Mouse (Mus musculus): Measurements from ENCODE around the gene Cckar. TPM values are rescaled to one million over a fixed set of nuclear protein-coding genes. Genes with fewer than 3 reads are reported as not detected.
A peak's percentile ranks its signal among the peaks of the same experiment; 100 is the strongest.
"Not testable (repeated sequence)": the region's sequence is repeated elsewhere in the genome, so short reads cannot be mapped to it uniquely, and the experiment has no call there.

Cckar gene
- total RNA-seq, 2 experiments from 2014 or later = not detected

DNA sequence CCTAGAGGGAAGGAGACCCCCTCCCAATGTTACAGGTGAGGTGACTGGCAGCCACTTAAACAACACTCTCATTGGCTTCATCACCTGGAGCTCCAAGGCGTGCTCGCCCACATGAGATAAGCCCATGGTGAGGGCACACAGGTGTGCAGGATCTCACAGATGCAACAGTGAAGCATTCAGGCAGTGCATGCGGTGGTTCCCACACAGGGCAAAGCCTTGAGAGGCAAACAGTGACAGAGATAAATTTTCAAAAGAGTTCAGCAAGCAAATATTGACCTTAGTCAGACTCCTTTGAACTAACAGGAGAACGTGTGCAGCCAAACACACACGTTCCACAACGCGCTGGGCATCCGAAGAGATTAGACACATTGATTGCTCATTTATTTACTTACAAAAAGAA is 30.8 kb downstream of the Cckar start:
- DNase-seq = no peak
- intact Hi-C loops (cut with DNase I) = no loop called here

DNA sequence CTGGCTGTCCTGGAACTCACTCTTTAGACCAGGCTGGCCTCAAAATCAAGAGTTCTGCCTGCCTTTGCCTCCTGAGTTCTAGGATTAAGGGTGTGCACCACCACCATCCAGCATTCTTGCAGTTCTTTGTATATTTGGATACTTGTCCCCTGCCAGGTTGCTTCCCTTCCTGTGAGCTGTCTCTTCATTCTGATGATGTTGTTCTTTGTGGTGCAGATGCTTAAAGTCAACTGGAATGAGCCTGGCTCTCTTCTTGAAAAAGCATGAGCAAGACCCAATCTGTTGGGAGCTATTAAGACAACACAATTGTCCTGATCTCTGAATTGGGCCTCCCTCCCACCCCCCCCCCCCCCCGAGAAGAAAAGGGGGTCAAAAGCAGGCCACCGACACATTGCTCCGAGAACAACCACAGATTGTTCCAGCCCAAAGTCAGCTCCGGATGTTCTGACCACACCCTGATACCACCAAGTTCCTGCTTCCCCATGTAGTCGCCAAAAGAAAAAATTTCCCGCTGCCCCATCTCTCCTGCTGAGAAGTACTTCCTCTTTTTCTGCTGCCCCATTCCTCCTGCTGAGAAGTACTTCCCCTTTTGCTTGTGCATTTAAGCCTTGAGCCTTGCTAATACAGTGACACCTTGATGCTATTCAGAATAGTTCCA is 33.9 kb downstream of the Cckar start:
- intact Hi-C loops (cut with DNase I); DNase-seq: not testable (repeated sequence)

DNA sequence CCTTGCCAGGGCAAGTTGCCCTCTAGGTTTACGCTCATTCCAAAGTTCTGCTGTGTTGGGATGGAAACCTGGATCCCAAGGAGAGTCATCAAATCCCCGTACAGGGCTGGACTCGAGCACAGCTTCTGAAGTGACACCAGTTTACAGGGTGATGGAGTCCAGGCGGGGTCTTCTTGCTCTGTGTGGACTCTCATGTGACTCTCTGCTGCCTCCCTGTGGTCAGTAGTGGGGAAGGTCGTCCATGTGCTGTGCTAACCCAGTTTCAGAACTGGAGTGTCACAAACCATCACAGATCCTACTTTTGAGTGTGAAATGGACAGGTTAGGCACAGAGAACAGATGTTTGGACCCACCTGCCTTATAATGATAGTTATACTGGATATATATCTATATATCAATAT is 35.2 kb downstream of the Cckar start:
- peak; percentile 56 to 64 for DNase-seq

DNA sequence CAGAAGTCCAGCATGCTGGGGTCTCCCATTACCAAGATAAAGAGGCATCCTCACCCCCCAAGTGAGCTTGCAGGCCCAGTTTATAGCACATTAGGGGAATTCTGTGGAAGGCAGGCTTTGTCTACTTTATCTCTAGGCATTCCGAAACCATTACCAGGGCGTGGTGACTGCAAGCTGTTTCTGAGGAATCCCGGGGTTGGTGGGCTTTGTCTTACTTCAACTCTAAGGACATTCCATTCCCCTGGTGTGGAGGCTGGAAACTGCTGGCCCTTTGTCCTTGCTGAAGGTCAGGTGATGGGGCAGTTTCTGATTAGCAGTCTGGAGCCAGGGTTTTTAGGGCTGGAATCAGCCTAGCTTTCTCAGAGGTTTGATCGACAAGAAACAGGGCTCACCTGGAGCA is 36.0 kb downstream of the Cckar start:
- intact Hi-C loops (cut with DNase I) = loop anchor here (2.0 kb wide), 1 partner anchor 317 kb away; no protein-coding TSS in a partner anchor

More for the DNA sequence above, 35.2 kb downstream of the Cckar start:
- intact Hi-C loops (cut with DNase I) = no loop called here

DNA sequence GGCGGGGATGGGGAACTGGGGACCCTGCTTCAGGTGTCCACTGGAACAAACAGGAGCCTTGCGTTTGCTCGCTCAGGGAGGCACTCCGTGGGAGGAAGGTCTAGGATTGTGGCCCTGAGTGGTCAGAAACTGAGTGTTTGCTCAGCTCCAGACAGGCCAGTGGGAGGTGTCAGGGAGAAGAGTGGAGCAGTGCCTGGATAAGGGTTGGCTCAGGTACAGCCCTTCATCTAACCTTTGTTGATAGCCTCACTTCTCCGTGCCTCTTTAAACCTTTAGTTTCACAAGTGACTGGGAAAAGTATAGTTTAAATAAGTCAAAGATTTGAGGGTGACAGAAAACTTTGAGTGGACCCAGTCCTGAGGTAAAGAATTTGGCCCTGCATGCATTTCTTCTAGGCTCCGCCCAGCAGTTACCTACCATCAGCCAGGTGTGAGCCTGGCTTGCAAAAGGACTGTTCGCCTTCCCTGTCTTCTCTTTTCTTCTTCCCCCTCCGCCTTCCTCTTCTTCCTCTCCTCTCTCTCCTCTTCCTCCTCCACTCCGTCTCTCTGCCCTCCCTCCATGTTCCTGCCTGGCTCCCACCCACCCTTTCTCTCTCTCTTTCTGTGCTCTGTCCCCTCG is 37.1 kb downstream of the Cckar start:
- DNase-seq = no peak
- intact Hi-C loops (cut with DNase I) = loop anchor here (2.0 kb wide), 1 partner anchor 316 kb away; no protein-coding TSS in a partner anchor

More for the DNA sequence above, 36.0 kb downstream of the Cckar start:
- DNase-seq = no peak

DNA sequence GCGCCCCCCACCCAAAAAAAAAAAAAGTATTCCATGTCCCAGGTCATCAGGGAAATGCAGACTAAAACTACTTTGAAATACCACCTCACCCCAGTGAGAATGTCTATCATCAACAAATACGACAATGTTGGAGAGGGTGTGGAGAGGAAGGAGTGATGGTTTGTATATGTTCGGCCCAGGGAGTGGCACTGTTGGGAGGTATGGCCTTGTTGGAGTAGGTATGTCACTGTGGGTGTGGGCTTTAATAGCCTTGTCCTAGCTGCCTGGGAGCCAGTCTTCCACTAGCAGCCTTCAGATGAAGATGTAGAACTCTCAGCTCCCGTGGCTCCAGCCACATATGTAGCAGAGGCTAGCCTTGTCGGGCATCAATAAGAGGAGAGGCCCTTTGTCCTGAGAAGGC is 39.5 kb downstream of the Cckar start:
- intact Hi-C loops (cut with DNase I) = no loop called here
- no peak for DNase-seq

DNA sequence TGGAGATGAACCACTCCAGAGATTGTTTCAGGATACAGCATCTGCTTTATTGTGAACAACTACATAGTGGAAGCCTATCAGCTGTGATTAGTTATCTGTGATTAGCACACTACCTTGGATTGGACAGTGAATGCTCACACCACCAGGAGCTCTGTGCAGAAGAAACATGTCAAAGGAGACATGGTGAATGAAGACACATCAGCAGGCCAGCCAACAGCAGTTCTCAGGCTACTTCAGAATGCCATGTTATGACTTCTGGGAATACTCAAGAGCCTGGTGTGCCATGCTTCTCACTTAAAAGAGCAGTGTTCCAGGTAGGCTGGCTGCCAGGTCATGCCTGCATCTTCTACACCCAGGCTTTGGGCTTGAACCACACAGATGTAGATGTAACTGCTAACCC is 43.8 kb downstream of the Cckar start:
- intact Hi-C loops (cut with DNase I) = no loop called here

DNA sequence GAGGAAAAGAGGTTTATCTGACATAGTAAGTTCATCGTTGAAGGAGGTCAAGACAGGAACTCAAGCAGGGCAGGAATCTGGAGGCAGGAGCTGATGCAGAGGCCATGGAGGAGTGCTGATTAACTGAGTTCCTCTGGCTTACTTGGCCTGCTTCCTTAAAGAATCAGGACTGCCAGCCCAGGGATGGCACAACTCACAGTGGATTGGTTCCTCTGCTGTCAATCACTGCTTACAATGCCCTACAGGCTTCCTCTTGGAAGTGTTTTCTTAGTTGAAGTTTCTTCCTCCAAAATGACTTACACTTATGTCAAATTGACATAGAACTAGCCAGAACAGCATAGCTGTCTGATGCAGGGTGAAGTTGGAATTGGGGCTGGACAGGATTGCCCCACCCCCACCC is 45.1 kb downstream of the Cckar start:
- intact Hi-C loops (cut with DNase I) = no loop called here
- no peak for DNase-seq

More for the DNA sequence above, 43.8 kb downstream of the Cckar start:
- no peak for DNase-seq

DNA sequence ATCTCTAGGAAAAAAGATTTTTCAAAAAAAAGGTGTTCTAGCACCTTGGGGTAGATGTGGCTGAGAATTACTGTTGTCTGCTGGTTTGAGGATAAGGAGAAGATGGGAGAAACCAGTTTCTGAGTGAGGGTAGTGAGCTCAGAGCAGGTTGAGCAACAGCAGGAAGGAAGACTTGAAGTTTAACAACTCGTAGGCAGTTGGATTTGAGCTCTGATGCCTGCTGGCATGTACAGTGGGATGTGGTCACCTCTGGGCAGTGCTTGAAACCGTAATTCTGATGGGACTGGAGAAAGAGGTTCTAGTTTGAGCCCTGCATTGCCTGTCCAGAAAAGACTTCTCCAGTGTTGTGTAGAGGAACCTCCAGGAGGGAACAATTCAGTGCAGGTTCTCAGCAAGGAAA is 46.0 kb downstream of the Cckar start:
- no peak for DNase-seq
- intact Hi-C loops (cut with DNase I) = no loop called here

DNA sequence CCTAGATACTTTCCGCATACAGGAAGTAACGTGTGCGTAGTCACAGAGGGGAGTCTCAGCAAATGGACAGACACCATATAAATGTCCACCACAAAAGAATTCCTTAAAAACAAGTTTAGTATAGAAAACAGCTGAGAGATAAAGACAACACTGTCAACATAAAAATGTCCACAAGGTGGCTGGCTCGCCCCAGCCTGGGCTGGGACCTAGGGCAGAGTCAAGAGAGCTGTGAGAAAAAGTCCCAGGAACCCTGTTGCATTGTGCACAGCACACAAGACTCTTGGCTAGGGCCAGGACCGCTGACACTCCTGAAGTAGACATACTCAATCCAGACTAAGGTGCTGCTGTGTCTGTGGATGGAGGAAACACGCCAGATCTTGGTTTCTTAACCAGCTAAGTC is 49.6 kb downstream of the Cckar start:
- intact Hi-C loops (cut with DNase I) = loop anchor here (5.0 kb wide), 1 partner anchor 301 kb away; no protein-coding TSS in a partner anchor
- DNase-seq = no peak

DNA sequence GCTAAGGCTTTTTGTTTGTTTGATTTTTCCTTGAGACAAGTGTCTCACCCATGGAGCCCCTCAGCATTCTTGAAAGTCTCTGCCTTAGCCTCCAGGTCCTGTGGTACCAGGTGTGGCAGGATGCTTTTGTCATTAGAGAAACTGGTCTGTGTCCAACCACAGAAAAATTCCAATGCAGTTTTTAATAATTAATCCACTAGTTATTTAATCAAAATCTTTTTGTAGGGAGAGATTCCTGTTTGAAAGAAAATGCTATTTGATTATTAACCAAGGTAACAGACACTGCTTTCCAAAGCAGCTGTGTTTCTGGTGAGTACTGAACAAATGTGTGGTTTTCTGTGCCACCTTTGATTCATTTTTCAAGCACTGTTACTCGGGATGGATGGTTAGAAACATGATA is 50.9 kb downstream of the Cckar start:
- DNase-seq = no peak
- intact Hi-C loops (cut with DNase I) = loop anchor here (5.0 kb wide), 1 partner anchor 299 kb away; no protein-coding TSS in a partner anchor

Other genes starting within 250 kb of the Cckar start
- gene Rbpj, start 241.6 kb downstream of the Cckar start, total RNA-seq (2021) = 10 to 100 TPM; 14.1 to 23.8 TPM
- gene Tbc1d19, start 101.9 kb upstream of the Cckar start, total RNA-seq (2021) = 10 to 100 TPM; 19.7 to 26.2 TPM